Mouse (Mus musculus) lung, postnatal 0 days (tissue): Measurements from ENCODE around the gene Tmem181a.
"Not testable (repeated sequence)": the region's sequence is repeated elsewhere in the genome, so short reads cannot be mapped to it uniquely, and the experiment has no call there.

Source experiments
- CTCF ChIP-seq: IDR thresholded peaks from 2 replicates; pipeline ENCODE4 v1.5.1; 2016; ENCODE audit warnings: antibody characterized with exemption, mild to moderate bottlenecking
- EP300 ChIP-seq: IDR thresholded peaks from 2 replicates; pipeline ENCODE4 v1.6.1; 2016; ENCODE audit warnings: antibody characterized with exemption, mild to moderate bottlenecking, control low read depth

- TF ChIP-seq EP300, CTCF: not testable (repeated sequence)
These were observed 14.2 kb downstream of the Tmem181a start for GRCm38 (mm10) chr17:6270840-6271239.
